ENCODE assay signal across 31 mouse cellular contexts in the genomic region with DNA sequence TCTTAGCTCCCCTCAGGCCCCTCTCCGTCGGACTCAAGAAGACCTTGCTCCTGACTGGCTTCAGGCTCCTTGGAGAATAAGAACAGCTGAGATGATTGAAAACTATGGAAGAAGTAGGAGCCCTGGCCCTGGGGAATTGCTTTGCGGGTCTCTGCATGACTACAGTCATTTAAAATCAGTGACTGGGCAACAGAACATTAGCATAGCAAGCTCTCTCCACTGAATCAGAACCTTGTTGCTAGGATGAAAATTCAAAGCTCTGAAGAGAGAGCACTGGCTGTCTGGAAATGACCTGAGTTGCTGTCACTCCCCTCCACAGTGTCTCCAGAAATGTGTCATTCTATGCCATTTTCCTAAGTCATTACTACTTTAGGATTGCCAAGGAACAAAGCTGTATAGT.
DNase-seq lines count a peak whose midpoint lies in the region; ATAC-seq and TF ChIP-seq lines count a peak whose summit lies in the region.
"Had no signal": no experiment of that assay in that cellular context is flagged by ENCODE, and none has a peak within 500 bp of the region (broad histone marks: within the 10 kb centered on the region; RNA-seq: fewer than 3 reads in every experiment).

No protein-coding gene starts in this region.

- no peak for DNase-seq in forebrain, postnatal 0 days
- no peak for DNase-seq in forebrain, embryonic 11.5 days (ENCODE audit: low spot score)
- DNase-seq in frontal cortex, adult 2 months (ENCODE audit: extremely low spot score in 1 of 2, low spot score in 1 of 2) = no peak
- no peak for DNase-seq in urinary bladder, postnatal 14 days (ENCODE audit: low spot score)
- DNase-seq: adrenal gland, adult 2 months; cerebellum, adult 8-10 months; cerebellum, postnatal 25 days; gastrocnemius, postnatal 14 days; heart, postnatal 36 days; kidney, adult 11 months; kidney, postnatal 36 days; layer of hippocampus, postnatal 36 days; left cerebral cortex, postnatal 4 days; liver, embryonic 13.5 days; lung, adult 18-20 months; lung, postnatal 4 days had no signal

- TF ChIP-seq CTCF in forebrain, postnatal 0 days (IDR thresholded peaks at IDR 0.05; ENCODE audit: low read depth) = no peak

- no peak overlapping the region for H3K27ac ChIP-seq in forebrain, postnatal 0 days (ENCODE audit: low read depth, low read length)
- no peak overlapping the region for H3K27ac ChIP-seq in forebrain, embryonic 11.5 days (ENCODE audit: low read depth, low read length)
- no peak overlapping the region for H3K27ac ChIP-seq in neural tube, embryonic 12.5 days
- no peak overlapping the region for H3K27ac ChIP-seq in neural tube, embryonic 15.5 days (replicated peaks)
- peak overlapping the region; percentile 20; the same call in 1 of the 2 replicates for H3K27ac ChIP-seq in hindbrain, embryonic 15.5 days (replicated peaks)
- peak overlapping the region; percentile 2; the same call in 1 of the 2 replicates for H3K27ac ChIP-seq in midbrain, embryonic 16.5 days (ENCODE audit: low read length)
- H3K27ac ChIP-seq: embryonic facial prominence, embryonic 10.5 days; embryonic facial prominence, embryonic 15.5 days; forebrain, embryonic 13.5 days; heart, embryonic 10.5 days; heart, embryonic 15.5 days; limb, embryonic 15.5 days; liver, embryonic 13.5 days had no signal

- WGBS in forebrain, postnatal 0 days = 46% methylated on average over 3 of the region's 3 CpGs
- 64% methylated on average over 3 of the region's 3 CpGs for WGBS in forebrain, embryonic 11.5 days
- WGBS in neural tube, embryonic 12.5 days = 34% methylated on average over 3 of the region's 3 CpGs
- WGBS in neural tube, embryonic 15.5 days = 28% methylated on average over 3 of the region's 3 CpGs
- WGBS in hindbrain, embryonic 15.5 days = 15% methylated on average over 3 of the region's 3 CpGs
- WGBS in midbrain, embryonic 16.5 days = 30% methylated on average over 3 of the region's 3 CpGs

- no peak overlapping the region for H3K4me3 ChIP-seq in forebrain, postnatal 0 days (ENCODE audit: low read depth, low read length)
- no peak overlapping the region for H3K4me3 ChIP-seq in forebrain, embryonic 11.5 days (ENCODE audit: low read depth, low read length)
- H3K4me3 ChIP-seq in neural tube, embryonic 12.5 days = no peak overlapping the region
- H3K4me3 ChIP-seq in neural tube, embryonic 15.5 days (replicated peaks) = no peak overlapping the region
- H3K4me3 ChIP-seq in hindbrain, embryonic 15.5 days = no peak overlapping the region
- no peak overlapping the region for H3K4me3 ChIP-seq in midbrain, embryonic 16.5 days (ENCODE audit: low read depth, low read length)
- H3K4me3 ChIP-seq: embryonic facial prominence, embryonic 10.5 days; embryonic facial prominence, embryonic 15.5 days; forebrain, embryonic 13.5 days; heart, embryonic 10.5 days; heart, embryonic 15.5 days; limb, embryonic 15.5 days; liver, embryonic 13.5 days; megakaryocyte, embryonic 14.5 days had no signal

- no peak overlapping the region for H3K9ac ChIP-seq in forebrain, postnatal 0 days
- no peak overlapping the region for H3K9ac ChIP-seq in forebrain, embryonic 11.5 days (ENCODE audit: low read length)
- H3K9ac ChIP-seq in neural tube, embryonic 12.5 days = no peak overlapping the region
- no peak overlapping the region for H3K9ac ChIP-seq in neural tube, embryonic 15.5 days (replicated peaks)
- no peak overlapping the region for H3K9ac ChIP-seq in hindbrain, embryonic 15.5 days
- H3K9ac ChIP-seq in midbrain, embryonic 16.5 days (ENCODE audit: low read depth, low read length) = no peak overlapping the region
- H3K9ac ChIP-seq: embryonic facial prominence, embryonic 15.5 days; forebrain, embryonic 13.5 days; heart, embryonic 15.5 days; limb, embryonic 15.5 days; liver, embryonic 13.5 days had no signal

- H3K4me1 ChIP-seq in forebrain, postnatal 0 days (ENCODE audit: insufficient read depth) = no peaks in the 10 kb centered on the region
- 0 out of 2 replicates have a peak, but pooled peaks cover 7% of the 10 kb centered on the region for H3K4me1 ChIP-seq in forebrain, embryonic 11.5 days (replicated peaks; ENCODE audit: control insufficient read depth, insufficient read depth, low read length)
- peaks cover 19% of the 10 kb centered on the region for H3K4me1 ChIP-seq in neural tube, embryonic 12.5 days
- H3K4me1 ChIP-seq in neural tube, embryonic 15.5 days = peaks cover 11% of the 10 kb centered on the region
- peaks cover 18% of the 10 kb centered on the region for H3K4me1 ChIP-seq in hindbrain, embryonic 15.5 days (replicated peaks)
- H3K4me1 ChIP-seq in midbrain, embryonic 16.5 days (ENCODE audit: control insufficient read depth, insufficient read depth, low read length) = peaks cover 20% of the 10 kb centered on the region
- H3K4me1 ChIP-seq: liver, embryonic 13.5 days; megakaryocyte, embryonic 14.5 days had no signal

- no peaks in the 10 kb centered on the region for H3K9me3 ChIP-seq in forebrain, postnatal 0 days (ENCODE audit: low read length)
- no peaks in the 10 kb centered on the region for H3K9me3 ChIP-seq in forebrain, embryonic 11.5 days (ENCODE audit: control insufficient read depth, low read length)
- H3K9me3 ChIP-seq in neural tube, embryonic 12.5 days = no peaks in the 10 kb centered on the region
- H3K9me3 ChIP-seq in neural tube, embryonic 15.5 days (replicated peaks) = no peaks in the 10 kb centered on the region
- no peaks in the 10 kb centered on the region for H3K9me3 ChIP-seq in hindbrain, embryonic 15.5 days
- no peaks in the 10 kb centered on the region for H3K9me3 ChIP-seq in midbrain, embryonic 16.5 days (replicated peaks; ENCODE audit: control insufficient read depth, low read length, poor library complexity, severe bottlenecking)
- H3K9me3 ChIP-seq: embryonic facial prominence, embryonic 10.5 days; embryonic facial prominence, embryonic 15.5 days; forebrain, embryonic 13.5 days; heart, embryonic 10.5 days; heart, embryonic 15.5 days; limb, embryonic 15.5 days; liver, embryonic 13.5 days had no signal

- ATAC-seq in forebrain, postnatal 0 days = peak; percentile 61
- ATAC-seq in forebrain, embryonic 11.5 days (replicated peaks; ENCODE audit: low FRiP score) = no peak
- ATAC-seq in neural tube, embryonic 12.5 days (ENCODE audit: low FRiP score, low read depth) = peak; percentile 29; the same call in 1 of the 2 replicates
- no peak for ATAC-seq in neural tube, embryonic 15.5 days (ENCODE audit: low FRiP score)
- peak; percentile 27; the same call in 1 of the 2 replicates for ATAC-seq in hindbrain, embryonic 15.5 days (ENCODE audit: low FRiP score, low read depth)
- 0 out of 2 replicates have a peak, but pooled peaks have one; percentile 45 for ATAC-seq in midbrain, embryonic 16.5 days
- ATAC-seq: activated CD4-positive, CD25-positive, alpha-beta regulatory T cell, adult 4 months; forebrain, embryonic 13.5 days; inflammation-experienced regulatory T-cells, adult 6 months; lung, postnatal 0 days had no signal

- no peaks in the 10 kb centered on the region for H3K27me3 ChIP-seq in forebrain, postnatal 0 days (ENCODE audit: insufficient read depth, low read length)
- no peaks in the 10 kb centered on the region for H3K27me3 ChIP-seq in forebrain, embryonic 11.5 days (ENCODE audit: control insufficient read depth, insufficient read depth, low read length)
- H3K27me3 ChIP-seq in neural tube, embryonic 12.5 days (replicated peaks) = no peaks in the 10 kb centered on the region
- H3K27me3 ChIP-seq in neural tube, embryonic 15.5 days (replicated peaks) = no peaks in the 10 kb centered on the region
- no peaks in the 10 kb centered on the region for H3K27me3 ChIP-seq in hindbrain, embryonic 15.5 days
- H3K27me3 ChIP-seq in midbrain, embryonic 16.5 days (ENCODE audit: control insufficient read depth, insufficient read depth, low read depth, low read length) = no peaks in the 10 kb centered on the region
- H3K27me3 ChIP-seq: CH12.LX; embryonic facial prominence, embryonic 15.5 days; forebrain, embryonic 13.5 days; heart, embryonic 15.5 days; limb, embryonic 15.5 days; liver, embryonic 13.5 days; megakaryocyte, embryonic 14.5 days had no signal

- no peak overlapping the region for H3K4me2 ChIP-seq in forebrain, postnatal 0 days (ENCODE audit: low read depth)
- H3K4me2 ChIP-seq in forebrain, embryonic 11.5 days (ENCODE audit: low read depth, low read length, severe bottlenecking) = no peak overlapping the region
- 0 out of 2 replicates have a peak overlapping the region, but pooled peaks have one; percentile 4 for H3K4me2 ChIP-seq in neural tube, embryonic 12.5 days (replicated peaks)
- H3K4me2 ChIP-seq in neural tube, embryonic 15.5 days = no peak overlapping the region
- H3K4me2 ChIP-seq in hindbrain, embryonic 15.5 days = no peak overlapping the region
- H3K4me2 ChIP-seq in midbrain, embryonic 16.5 days (ENCODE audit: low read length) = no peak overlapping the region
- H3K4me2 ChIP-seq: embryonic facial prominence, embryonic 15.5 days; forebrain, embryonic 13.5 days; heart, embryonic 15.5 days; limb, embryonic 15.5 days; liver, embryonic 13.5 days had no signal

- H3K36me3 ChIP-seq in forebrain, postnatal 0 days (ENCODE audit: insufficient read depth) = no peaks in the 10 kb centered on the region
- no peaks in the 10 kb centered on the region for H3K36me3 ChIP-seq in forebrain, embryonic 11.5 days (ENCODE audit: control insufficient read depth, insufficient read depth, low read length)
- no peaks in the 10 kb centered on the region for H3K36me3 ChIP-seq in neural tube, embryonic 12.5 days
- no peaks in the 10 kb centered on the region for H3K36me3 ChIP-seq in neural tube, embryonic 15.5 days
- H3K36me3 ChIP-seq in hindbrain, embryonic 15.5 days = no peaks in the 10 kb centered on the region
- H3K36me3 ChIP-seq in midbrain, embryonic 16.5 days (ENCODE audit: control insufficient read depth, insufficient read depth, low read length) = no peaks in the 10 kb centered on the region
- H3K36me3 ChIP-seq: embryonic facial prominence, embryonic 10.5 days; embryonic facial prominence, embryonic 15.5 days; heart, embryonic 10.5 days; heart, embryonic 15.5 days; limb, embryonic 15.5 days; liver, embryonic 13.5 days had no signal

Comparison
In these comparisons a context has a peak if more than half of its experiments do, and no peak if none do; other contexts are left out.
1. ATAC-seq: peak in forebrain, postnatal 0 days (single experiment), neural tube, embryonic 12.5 days (single experiment), hindbrain, embryonic 15.5 days (single experiment) and midbrain, embryonic 16.5 days (single experiment); none in forebrain, embryonic 11.5 days (single experiment) and neural tube, embryonic 15.5 days (single experiment).
2. H3K27ac ChIP-seq: peak in hindbrain, embryonic 15.5 days (single experiment) and midbrain, embryonic 16.5 days (single experiment); none in forebrain, postnatal 0 days (single experiment), forebrain, embryonic 11.5 days (single experiment), neural tube, embryonic 12.5 days (single experiment) and neural tube, embryonic 15.5 days (single experiment).